Mouse (Mus musculus) left cerebral cortex, postnatal 4 days (tissue): ENCODE results near the gene Ufl1. TPM values are rescaled to one million over a fixed set of nuclear protein-coding genes. Genes with fewer than 3 reads are reported as not detected.
"Not testable (repeated sequence)": the region's sequence is repeated elsewhere in the genome, so short reads cannot be mapped to it uniquely, and the experiment has no call there.

ENCODE experiments used
- DNase-seq: peaks from one replicate; pipeline ENCODE4 v3.0.0-alpha.2; 2022
- intact Hi-C: fragments of 180-260 bp; cut with DNase I; formaldehyde crosslinking; loops from one replicate; pipeline ENCODE4 v1.15.1; 2025
- total RNA-seq, 2 experiments: library from RNA; stranded (reverse); gene quantifications; 2 replicates each; pipeline ENCODE4 v1.2.3; 2021

Ufl1 gene
- total RNA-seq: 10 to 100 TPM; 25.7 to 30.0 TPM

DNA sequence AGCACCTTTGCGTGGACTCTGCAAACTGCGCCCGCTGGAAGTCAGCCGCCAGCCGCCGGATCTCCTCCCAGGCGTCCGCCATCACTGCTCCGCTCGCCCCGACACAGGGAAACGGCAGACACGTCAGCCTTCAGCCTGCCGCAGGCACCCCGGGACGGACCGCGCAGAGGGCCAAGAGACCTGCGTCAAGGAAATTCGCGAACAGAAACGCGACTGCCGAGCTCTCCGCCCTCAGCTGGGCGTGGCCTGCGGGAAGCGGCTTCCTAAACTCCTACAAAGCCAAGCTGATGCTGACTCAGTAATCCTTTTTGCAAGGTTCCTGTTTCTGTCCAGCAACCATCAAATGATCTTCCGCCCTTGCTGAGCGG, at the start of gene Ufl1:
Ufl1 (minus strand) TSS at position 151 of the 368 bp plus-strand sequence.
- intact Hi-C loops: loop anchor here (5.0 kb wide), 1 partner anchor 521 kb away; the partner anchor contains the start of gene Fut9
- peak; percentile 96 for DNase-seq

DNA sequence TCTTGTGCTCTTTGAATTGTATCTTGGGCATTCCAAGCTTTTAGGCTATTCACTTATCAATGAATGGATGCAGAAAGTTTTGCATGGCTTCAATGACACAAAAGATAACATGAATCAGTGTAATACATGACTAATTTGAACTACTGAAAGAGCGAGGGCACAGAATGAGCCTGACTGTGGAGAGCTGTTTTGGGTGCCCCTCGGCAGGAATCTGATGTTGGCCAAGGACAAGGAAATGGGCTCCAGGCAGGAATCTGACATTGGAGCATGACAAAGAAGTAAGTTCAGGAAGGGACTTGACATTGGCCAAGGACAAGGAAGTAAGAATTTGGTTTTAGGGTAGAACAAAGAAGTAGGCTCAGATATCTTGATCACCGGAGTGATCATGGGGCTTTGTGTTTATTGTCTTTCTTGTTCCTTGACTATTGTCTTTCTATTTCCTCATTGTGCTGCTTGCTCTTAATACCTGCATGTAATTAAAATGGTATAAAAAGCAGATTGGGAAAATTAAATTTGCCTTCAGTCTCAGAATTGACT, 44.1 kb upstream of the Ufl1 start:
- intact Hi-C loops: no loop called here
- DNase-seq: no peak

DNA sequence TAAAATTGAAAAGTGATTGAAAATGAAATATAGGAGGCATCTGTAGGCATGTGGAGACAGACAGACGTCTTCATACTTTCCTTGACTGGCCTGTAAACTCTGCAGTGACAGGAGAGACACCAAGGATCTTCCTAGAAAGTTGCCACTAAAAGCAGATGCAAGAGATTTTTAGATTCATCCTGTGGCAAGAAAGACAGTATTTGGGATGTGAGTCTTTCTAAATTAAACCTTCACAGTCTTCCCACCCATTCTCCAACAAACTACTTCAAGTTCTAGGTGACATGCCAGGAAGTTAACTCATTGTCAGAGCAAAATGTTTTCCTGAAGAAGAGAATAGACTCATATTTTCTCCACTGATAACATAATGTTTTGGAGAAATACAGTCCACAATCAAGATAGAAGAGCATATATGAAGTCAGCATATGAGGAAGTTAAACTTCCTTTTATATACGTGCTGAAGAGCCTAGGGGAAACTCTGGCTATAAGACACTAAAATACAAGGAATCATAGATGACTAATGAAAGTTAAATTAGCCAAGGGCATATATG, 41.1 kb upstream of the Ufl1 start:
- DNase-seq: no peak
- intact Hi-C loops: no loop called here

DNA sequence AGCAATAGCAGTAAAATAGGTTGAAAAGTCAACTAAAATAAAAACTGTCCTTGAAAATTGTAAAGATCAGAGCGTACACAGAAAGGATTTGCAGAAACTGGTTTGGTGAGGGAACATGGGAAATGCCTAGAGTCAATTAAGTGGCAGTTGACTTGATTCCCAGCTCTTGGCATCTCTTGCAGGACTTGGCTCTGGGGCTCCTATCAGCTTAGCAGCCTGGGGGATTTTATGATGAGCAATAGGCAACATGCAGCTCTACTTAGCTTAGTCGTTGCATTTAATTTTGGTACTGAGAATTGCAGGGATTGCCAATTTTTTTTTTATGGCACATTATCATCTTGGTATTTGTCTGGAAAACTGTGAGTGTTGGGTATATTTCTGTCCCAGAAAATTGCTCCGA, 32.1 kb upstream of the Ufl1 start:
- intact Hi-C loops: no loop called here
- peak; percentile 55 for DNase-seq

DNA sequence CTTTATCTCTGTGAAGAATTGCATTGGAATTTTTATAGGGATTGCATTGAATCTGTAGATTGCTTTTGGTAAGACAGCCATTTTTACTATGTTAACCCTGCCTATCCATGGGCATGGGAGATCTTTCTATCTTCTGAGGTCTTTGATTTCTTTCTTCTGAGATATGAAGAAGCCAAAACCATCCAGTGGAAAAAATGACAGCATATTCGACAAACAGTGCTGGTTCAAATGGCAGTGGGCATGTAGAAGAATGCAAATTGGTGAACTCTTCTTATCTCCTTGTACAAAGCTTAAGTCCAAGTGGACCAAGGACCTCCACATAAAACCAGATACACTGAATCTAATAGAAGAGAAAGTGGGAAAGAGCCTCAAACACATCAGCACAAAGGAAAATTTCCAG, 3.4 kb upstream of the Ufl1 start:
- DNase-seq, intact Hi-C loops: not testable (repeated sequence)

DNA sequence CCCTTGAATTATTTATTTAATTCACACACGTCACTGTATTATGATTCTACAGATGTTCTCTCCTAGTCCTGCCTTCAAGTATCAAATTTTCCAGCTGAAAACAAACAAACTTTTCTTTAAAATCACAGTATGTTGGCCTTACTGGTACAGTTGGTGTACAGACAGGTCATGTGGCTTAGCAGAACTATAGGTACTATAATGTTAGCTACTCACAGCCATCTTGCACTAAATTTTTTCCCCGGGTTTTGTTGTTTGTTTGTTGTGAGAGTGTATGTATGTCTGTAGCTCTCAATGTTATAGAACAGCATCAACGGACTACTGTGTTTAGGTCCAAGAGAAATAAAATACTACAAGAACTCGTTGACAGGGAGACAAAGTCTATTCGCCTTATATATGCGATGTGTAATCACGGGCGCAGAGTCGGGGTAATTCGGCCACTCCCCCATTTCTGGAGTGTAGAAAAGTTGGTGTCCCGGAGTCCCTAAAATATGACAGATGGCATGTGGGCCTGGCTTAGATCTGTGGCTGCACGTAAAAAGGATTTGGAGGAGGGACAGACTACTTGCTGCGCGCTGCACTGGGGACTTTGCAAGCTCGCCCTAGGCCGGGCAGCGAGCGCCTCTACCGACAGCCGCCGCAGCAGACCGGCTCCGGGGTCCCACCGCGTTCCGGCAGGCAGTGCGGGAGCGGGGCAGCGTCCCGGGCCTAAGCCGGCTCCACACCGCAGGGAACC, 517 bp downstream of the Ufl1 start:
- no peak for DNase-seq
- intact Hi-C loops: loop anchor here (5.0 kb wide), 1 partner anchor 521 kb away; the partner anchor contains the start of gene Fut9

DNA sequence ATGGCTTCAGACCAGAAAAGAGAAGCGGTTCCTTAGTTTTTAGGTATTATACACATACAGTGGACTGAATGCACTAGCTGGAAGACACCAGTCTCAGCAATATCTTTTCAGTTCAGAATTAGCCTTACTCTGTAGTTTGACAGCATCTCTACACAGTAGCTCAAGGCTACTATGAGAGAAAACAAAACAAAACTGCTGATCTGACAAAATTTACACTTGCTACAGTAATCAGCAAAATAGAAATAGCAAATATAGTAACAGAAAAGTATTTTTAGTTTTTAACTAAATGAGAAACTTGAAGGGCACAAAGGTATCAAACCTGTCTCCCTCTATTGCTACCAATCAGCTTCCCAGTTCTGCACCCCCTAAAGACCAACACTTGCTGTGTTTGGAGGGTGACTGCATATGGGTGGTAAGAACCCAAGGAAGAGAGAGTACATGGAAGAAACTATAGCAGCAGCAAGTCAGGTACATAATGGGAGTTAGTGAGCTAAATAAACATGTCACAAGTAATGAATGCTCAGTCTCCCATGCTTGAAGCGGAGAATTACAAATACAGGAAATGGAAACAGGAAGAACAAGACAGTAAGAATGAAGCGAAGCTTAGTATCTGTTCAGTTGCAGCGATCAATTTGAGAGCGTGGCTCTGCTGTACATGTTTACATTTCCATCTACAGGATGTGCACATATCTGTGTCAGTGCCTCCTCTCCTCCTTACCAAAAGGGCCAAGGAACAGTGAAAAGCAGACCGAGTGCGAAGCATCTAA, 8.6 kb downstream of the Ufl1 start:
- no peak for DNase-seq
- intact Hi-C loops: no loop called here

DNA sequence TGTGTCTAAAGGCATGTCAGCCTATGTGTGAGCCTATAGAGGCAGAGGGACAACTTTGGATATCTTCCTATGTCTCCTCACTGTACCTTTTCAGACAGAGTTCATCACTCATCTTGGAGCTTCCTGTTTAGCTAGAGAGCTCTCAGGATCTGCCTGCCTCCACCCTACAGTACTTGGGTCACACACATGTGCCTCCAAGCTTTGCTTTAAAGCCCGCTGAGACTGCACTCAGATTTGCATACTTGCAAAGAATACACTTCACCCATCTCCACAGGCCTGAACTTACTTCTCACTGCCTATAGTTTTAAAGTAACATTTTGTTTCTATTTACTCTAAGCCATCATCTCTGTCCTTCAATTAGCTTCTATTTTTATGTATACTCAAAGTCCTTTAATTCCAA, 9.7 kb downstream of the Ufl1 start:
- intact Hi-C loops: no loop called here

DNA sequence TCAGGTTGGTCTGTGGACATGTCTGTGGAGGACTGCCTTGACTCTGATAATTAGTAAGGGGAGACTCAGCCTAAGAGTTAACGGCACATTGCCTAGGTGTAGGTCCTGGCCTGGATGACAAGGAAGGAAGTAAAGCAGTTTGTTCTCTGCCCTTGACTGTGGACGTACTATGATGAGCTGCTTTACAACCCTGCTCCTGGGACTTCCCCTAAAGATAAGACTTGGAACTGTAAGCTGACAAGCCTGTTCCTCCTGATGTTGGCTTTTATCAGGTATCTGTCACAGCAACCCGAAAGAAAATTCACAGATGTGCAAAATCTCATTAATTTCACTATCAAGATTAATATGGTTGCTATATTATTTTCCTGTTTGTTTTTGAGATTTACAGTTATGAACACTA, 14.5 kb downstream of the Ufl1 start:
- DNase-seq: no peak
- intact Hi-C loops: no loop called here

More for the DNA sequence above, 9.7 kb downstream of the Ufl1 start:
- no peak for DNase-seq

DNA sequence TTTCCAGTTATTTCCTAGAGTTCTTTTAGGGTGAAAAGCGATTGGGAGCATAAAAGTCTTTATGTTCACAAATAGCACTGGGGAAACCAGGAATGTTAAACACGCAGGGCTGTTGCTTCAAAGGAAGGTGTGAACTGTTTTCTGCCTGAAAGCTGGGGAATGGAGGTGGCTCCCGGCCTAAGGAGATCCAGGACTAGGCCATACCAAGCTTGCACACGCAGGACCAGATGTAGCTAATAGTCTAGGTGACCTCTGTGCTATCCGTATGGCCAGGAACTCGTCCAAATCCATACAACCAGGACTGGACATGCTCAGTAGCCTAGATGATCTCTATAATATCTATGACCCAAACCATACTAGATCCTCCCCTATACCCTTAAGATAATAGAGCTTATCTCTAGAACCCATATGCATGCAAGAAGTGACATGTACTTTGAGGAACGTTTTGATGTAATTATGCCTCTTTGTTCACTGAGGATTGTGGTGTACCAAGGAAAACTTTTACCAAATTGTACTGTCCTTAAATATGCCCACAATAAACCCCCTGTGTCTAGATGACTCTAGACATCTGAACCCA, 23.7 kb downstream of the Ufl1 start:
- DNase-seq: no peak
- intact Hi-C loops: no loop called here

DNA sequence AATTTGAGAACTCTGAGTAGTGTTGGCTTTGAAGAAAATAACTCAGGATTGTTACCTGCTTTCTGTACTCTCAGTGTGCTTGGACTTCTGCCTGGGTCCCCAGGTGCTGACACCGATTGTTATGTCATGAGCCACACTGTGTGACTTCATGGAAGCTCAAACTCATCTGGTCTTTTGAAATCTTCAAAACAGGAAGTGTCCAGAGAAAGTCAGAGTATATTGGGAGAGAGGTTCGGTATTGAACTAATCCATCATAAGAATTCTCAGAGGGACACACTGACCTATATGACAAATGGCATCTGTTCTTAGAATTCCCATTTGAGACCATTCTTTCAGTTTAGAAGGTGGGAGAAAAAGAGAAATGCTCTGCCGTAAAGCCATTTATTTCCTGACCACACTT, 38.8 kb downstream of the Ufl1 start, which contains the start of gene Fhl5:
Fhl5 (minus strand) TSS at position 101 of the 400 bp plus-strand sequence.
- intact Hi-C loops: no loop called here
- DNase-seq: no peak

DNA sequence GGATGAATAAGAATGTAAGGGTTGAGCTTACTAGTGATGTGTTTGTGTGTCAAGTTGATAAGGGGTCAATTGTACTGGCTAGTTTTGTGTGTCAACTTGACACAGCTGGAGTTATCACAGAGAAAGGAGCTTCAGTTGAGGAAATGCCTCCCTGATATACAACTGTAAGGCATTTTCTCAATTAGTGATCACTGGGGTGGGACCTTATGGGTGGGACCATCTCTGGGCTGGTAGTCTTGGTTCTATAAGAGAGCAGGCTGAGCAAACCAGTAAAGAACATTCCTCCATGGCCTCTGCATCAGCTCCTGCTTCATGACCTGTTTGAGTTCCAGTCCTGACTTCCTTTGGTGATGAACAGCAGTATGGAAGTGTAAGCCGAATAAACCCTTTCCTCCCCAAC, 46.0 kb downstream of the Ufl1 start:
- intact Hi-C loops, DNase-seq: not testable (repeated sequence)

DNA sequence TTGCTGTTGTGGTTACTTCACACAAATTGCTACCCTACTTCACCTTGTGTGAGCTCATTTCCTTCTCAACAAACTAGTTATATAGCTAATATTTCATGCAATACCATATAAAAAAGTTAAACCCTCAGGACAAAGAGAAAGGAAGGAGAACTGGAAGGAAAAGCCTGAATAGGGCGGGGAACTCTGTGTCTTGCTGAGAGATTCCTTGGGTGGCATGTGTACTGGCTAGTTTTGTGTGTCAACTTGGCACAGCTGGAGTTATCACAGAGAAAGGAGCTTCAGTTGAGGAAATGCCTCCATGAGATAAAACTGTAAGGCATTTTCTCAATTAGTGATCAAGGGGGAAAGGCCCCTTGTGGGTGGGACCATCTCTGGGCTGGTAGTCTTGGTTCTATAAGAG, 47.9 kb downstream of the Ufl1 start:
- DNase-seq, intact Hi-C loops: not testable (repeated sequence)

DNA sequence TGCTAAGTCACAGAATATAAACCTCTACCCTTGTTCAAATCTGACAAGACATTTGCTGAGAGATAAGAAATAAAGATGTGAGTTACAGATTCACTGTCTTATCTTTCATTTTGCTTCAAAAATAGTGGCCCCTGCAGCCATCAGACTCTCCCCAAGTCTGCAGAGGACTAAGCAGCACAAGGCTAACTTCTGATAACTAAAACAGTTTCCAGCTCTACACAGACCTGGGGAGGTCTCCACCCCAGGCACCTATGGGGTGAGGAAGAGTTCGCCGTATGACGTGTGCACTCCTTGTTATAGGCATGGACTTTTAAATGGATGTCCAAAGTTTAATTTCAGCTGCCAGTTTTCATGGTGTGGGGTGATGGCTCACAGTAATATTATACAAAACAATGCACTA, 49.1 kb downstream of the Ufl1 start:
- no peak for DNase-seq
- intact Hi-C loops: no loop called here

DNA sequence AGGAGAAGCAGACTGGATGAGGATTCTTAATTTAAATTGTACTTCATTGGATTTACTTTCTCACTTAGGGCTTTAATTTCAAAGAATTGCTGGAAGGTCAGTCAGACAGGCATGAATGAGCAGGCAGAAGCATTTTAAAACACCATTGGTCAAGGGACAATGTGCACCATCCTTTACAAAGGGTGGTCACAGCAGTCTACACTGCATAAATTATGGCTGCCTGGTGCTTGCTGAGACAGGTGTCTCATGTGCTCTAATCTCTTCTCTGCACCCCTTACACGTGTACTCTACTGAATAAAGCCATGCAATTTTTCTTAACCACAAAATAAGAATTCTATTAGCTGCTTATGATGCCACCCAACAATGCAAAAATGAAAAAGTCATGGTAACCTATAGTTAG, 54.1 kb downstream of the Ufl1 start:
- DNase-seq: no peak
- intact Hi-C loops: no loop called here

DNA sequence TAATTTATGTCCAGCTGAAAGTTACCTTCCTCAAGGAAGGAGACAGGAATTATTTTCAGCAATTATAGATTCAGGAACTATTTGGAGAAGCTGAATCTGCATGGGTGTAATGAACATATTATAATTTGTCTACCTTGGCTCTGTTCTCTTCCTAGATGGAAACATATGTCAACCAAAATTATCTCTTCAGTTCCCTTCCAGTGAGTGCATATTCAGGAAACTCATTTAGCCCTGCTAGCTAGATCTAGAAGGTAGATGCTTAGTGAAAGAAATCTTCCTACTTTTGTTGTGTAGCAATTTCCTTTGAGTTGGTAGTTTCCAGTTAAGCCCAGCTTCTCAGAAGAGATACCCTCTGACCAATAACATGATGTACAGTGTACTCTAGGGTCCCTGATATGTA, 59.7 kb downstream of the Ufl1 start:
- DNase-seq: no peak
- intact Hi-C loops: no loop called here

DNA sequence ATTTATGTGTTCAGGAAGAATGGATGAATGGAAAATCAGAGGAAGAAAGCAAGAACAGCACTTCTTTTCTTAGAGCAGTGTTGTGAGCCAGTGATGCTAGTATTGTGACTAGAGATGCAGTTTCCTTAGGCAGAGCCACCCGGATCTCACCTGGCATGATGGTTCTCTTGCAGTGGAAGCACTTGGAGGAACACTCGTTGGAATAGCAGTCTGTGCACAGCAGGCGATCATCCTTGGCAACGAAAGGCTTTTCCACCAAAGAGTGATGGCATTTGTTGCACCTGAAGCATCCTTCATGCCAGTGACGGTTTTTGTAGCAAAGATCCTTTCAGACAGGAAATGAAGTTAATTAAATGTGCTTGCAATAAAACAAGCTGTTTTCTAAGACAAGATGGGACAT, 68.2 kb downstream of the Ufl1 start:
- intact Hi-C loops: no loop called here

DNA sequence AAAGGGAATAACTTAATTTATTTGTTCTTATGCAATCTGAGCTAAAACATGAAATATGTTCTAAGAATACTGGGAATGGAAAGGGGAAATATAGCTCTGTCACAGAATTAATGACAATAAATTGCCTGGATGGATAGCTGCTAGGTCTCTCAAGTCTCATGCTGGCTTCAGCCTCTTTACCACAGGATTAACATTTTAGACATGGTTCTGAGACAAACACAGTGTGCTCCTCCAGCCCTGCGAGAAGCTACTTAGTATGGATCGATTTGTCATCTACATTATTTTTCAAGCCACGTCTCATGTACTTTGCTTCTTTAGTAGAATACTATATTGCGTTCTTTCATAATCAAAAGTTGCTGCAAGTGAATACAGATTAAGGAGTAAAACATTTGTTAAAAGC, 75.5 kb downstream of the Ufl1 start:
- intact Hi-C loops: no loop called here
- no peak for DNase-seq

More for the DNA sequence above, 68.2 kb downstream of the Ufl1 start:
- no peak for DNase-seq
